Comparison of ENCODE assay signal across 24 mouse cellular contexts in genomic region chr16:23323915-23324314, GRCm38 (mm10).
A peak's percentile ranks its signal among the peaks of the same experiment; 100 is the strongest.
DNase-seq lines count a peak whose midpoint lies in the region; ATAC-seq and TF ChIP-seq lines count a peak whose summit lies in the region.
"Had no signal": no experiment of that assay in that cellular context is flagged by ENCODE, and none has a peak within 500 bp of the region (broad histone marks: within the 10 kb centered on the region; RNA-seq: fewer than 3 reads in every experiment).

No protein-coding gene starts in this region.

- no peak for TF ChIP-seq POLR2A in thymus, adult 2 months (IDR thresholded peaks at IDR 0.05; ENCODE audit: control insufficient read depth, extremely low read depth, insufficient read depth, low read length, poor library complexity)
- TF ChIP-seq POLR2A in limb, embryonic 14.5 days (IDR thresholded peaks at IDR 0.05; ENCODE audit: borderline replicate concordance, extremely low read depth, insufficient read depth, insufficient read length): no peak

- H3K27ac ChIP-seq in forebrain, embryonic 13.5 days: no peak overlapping the region
- H3K27ac ChIP-seq in forebrain, embryonic 11.5 days (ENCODE audit: low read depth, low read length): no peak overlapping the region
- H3K27ac ChIP-seq in lung, embryonic 14.5 days (ENCODE audit: low read depth): peak overlapping the region; percentile 81
- no peak overlapping the region for H3K27ac ChIP-seq in thymus, adult 2 months (ENCODE audit: control insufficient read depth, insufficient read depth, low read length)
- H3K27ac ChIP-seq in limb, embryonic 14.5 days (replicated peaks; ENCODE audit: low read depth, low read length): 0 out of 2 replicates have a peak overlapping the region, but pooled peaks have one; percentile 19
- H3K27ac ChIP-seq: gastrocnemius, adult 2 months; hindbrain, embryonic 10.5 days; hindbrain, postnatal 0 days; layer of hippocampus, adult 2 months; midbrain, embryonic 13.5 days; neural tube, embryonic 15.5 days; stomach, embryonic 15.5 days had no signal

- H3K9me3 ChIP-seq in forebrain, embryonic 13.5 days (replicated peaks): no peaks in the 10 kb centered on the region
- H3K9me3 ChIP-seq in forebrain, embryonic 11.5 days (ENCODE audit: control insufficient read depth, low read length): no peaks in the 10 kb centered on the region
- no peaks in the 10 kb centered on the region for H3K9me3 ChIP-seq in lung, embryonic 14.5 days (ENCODE audit: low read depth, low read length)
- no peaks in the 10 kb centered on the region for H3K9me3 ChIP-seq in limb, embryonic 14.5 days (ENCODE audit: control insufficient read depth, low read length)
- H3K9me3 ChIP-seq: hindbrain, embryonic 10.5 days; midbrain, embryonic 13.5 days; neural tube, embryonic 15.5 days; stomach, embryonic 15.5 days had no signal

- no peak overlapping the region for H3K4me3 ChIP-seq in forebrain, embryonic 13.5 days
- no peak overlapping the region for H3K4me3 ChIP-seq in forebrain, embryonic 11.5 days (ENCODE audit: low read depth, low read length)
- H3K4me3 ChIP-seq in lung, embryonic 14.5 days (ENCODE audit: low read depth, low read length): no peak overlapping the region
- H3K4me3 ChIP-seq in thymus, adult 2 months (ENCODE audit: control insufficient read depth, insufficient read depth, low read length): no peak overlapping the region
- H3K4me3 ChIP-seq in limb, embryonic 14.5 days (replicated peaks; ENCODE audit: low read length): no peak overlapping the region
- H3K4me3 ChIP-seq: gastrocnemius, adult 2 months; hindbrain, embryonic 10.5 days; layer of hippocampus, adult 2 months; midbrain, embryonic 13.5 days; neural tube, embryonic 15.5 days; stomach, embryonic 15.5 days had no signal

- H3K4me2 ChIP-seq in forebrain, embryonic 13.5 days: no peak overlapping the region
- no peak overlapping the region for H3K4me2 ChIP-seq in forebrain, embryonic 11.5 days (ENCODE audit: low read depth, low read length, severe bottlenecking)
- H3K4me2 ChIP-seq in lung, embryonic 14.5 days: no peak overlapping the region
- no peak overlapping the region for H3K4me2 ChIP-seq in limb, embryonic 14.5 days (replicated peaks; ENCODE audit: low read depth, low read length, severe bottlenecking)
- H3K4me2 ChIP-seq: midbrain, embryonic 13.5 days; neural tube, embryonic 15.5 days; stomach, embryonic 15.5 days had no signal

- TF ChIP-seq CTCF in lung, embryonic 14.5 days (IDR thresholded peaks at IDR 0.05; ENCODE audit: low read depth): no peak
- no peak for TF ChIP-seq CTCF in thymus, adult 2 months (IDR thresholded peaks at IDR 0.05; ENCODE audit: borderline replicate concordance, control insufficient read depth, extremely low read depth, insufficient read depth, low read length, poor library complexity)

- intact Hi-C loops in gastrocnemius, postnatal 14 days (cut with DNase I; ENCODE audit: low total_unique reads): no loop called here

- DNase-seq in forebrain, embryonic 11.5 days (ENCODE audit: low spot score): no peak
- peak; percentile 11 for DNase-seq in lung, embryonic 14.5 days
- DNase-seq in lung, postnatal 10 days: no peak
- DNase-seq in thymus, postnatal 25 days: peak; percentile 25
- DNase-seq in thymus, adult 2 months: no peak
- peak; percentile 15 for DNase-seq in limb, embryonic 14.5 days (ENCODE audit: low spot score)
- no peak for DNase-seq in gastrocnemius, postnatal 14 days
- DNase-seq: adrenal gland, adult 2 months; B cell, adult 2 months; cerebellum, adult 8-10 months; gastrocnemius, adult 2 months; kidney, postnatal 10 days; layer of hippocampus, postnatal 36 days; liver; spleen, adult 18-20 months; thymus, postnatal 14 days had no signal

- H3K36me3 ChIP-seq in forebrain, embryonic 13.5 days (ENCODE audit: poor library complexity, severe bottlenecking): peaks cover 40% of the 10 kb centered on the region
- no peaks in the 10 kb centered on the region; the same call in 1 of the 2 replicates for H3K36me3 ChIP-seq in forebrain, embryonic 11.5 days (ENCODE audit: control insufficient read depth, insufficient read depth, low read length)
- peaks cover 36% of the 10 kb centered on the region for H3K36me3 ChIP-seq in lung, embryonic 14.5 days (ENCODE audit: insufficient read depth)
- peaks cover 8% of the 10 kb centered on the region; the same call in 1 of the 2 replicates for H3K36me3 ChIP-seq in thymus, adult 2 months (ENCODE audit: control insufficient read depth, insufficient read depth, low read length)
- peaks cover 20% of the 10 kb centered on the region for H3K36me3 ChIP-seq in limb, embryonic 14.5 days (ENCODE audit: control insufficient read depth, insufficient read depth, low read length)

- peaks cover 16% of the 10 kb centered on the region for H3K4me1 ChIP-seq in forebrain, embryonic 13.5 days
- H3K4me1 ChIP-seq in forebrain, embryonic 11.5 days (replicated peaks; ENCODE audit: control insufficient read depth, insufficient read depth, low read length): no peaks in the 10 kb centered on the region
- H3K4me1 ChIP-seq in lung, embryonic 14.5 days (ENCODE audit: insufficient read depth): peaks cover 9% of the 10 kb centered on the region
- peaks cover 33% of the 10 kb centered on the region for H3K4me1 ChIP-seq in thymus, adult 2 months (replicated peaks; ENCODE audit: control insufficient read depth, insufficient read depth, low read length)
- peaks cover 13% of the 10 kb centered on the region for H3K4me1 ChIP-seq in limb, embryonic 14.5 days (ENCODE audit: control insufficient read depth, insufficient read depth, low read length)
- H3K4me1 ChIP-seq: stomach, embryonic 15.5 days had no signal

- 0 out of 2 replicates have a peak, but pooled peaks have one; percentile 41 for ATAC-seq in forebrain, embryonic 13.5 days
- no peak for ATAC-seq in forebrain, embryonic 11.5 days (replicated peaks; ENCODE audit: low FRiP score)
- ATAC-seq in lung, embryonic 14.5 days (ENCODE audit: insufficient read depth): no peak
- no peak for ATAC-seq in limb, embryonic 14.5 days (ENCODE audit: low FRiP score, low read depth)
- ATAC-seq: hindbrain, postnatal 0 days; intestine, postnatal 0 days; midbrain, embryonic 13.5 days had no signal

- 7% methylated on average over 3 of the region's 3 CpGs for WGBS in forebrain, embryonic 13.5 days
- WGBS in forebrain, embryonic 11.5 days: 27% methylated on average over 3 of the region's 3 CpGs
- WGBS in lung, embryonic 14.5 days: 36% methylated on average over 3 of the region's 3 CpGs
- 87% methylated on average over 3 of the region's 3 CpGs for WGBS in thymus, adult 2 months
- 44% methylated on average over 3 of the region's 3 CpGs for WGBS in limb, embryonic 14.5 days

- H3K9ac ChIP-seq in forebrain, embryonic 13.5 days: no peak overlapping the region
- H3K9ac ChIP-seq in forebrain, embryonic 11.5 days (ENCODE audit: low read length): no peak overlapping the region
- H3K9ac ChIP-seq in lung, embryonic 14.5 days: no peak overlapping the region
- no peak overlapping the region for H3K9ac ChIP-seq in limb, embryonic 14.5 days (ENCODE audit: low read depth, low read length, severe bottlenecking)
- H3K9ac ChIP-seq: midbrain, embryonic 13.5 days; neural tube, embryonic 15.5 days; stomach, embryonic 15.5 days had no signal

- no peaks in the 10 kb centered on the region for H3K27me3 ChIP-seq in forebrain, embryonic 13.5 days
- H3K27me3 ChIP-seq in forebrain, embryonic 11.5 days (ENCODE audit: control insufficient read depth, insufficient read depth, low read length): no peaks in the 10 kb centered on the region
- H3K27me3 ChIP-seq in lung, embryonic 14.5 days (ENCODE audit: insufficient read depth, low read length): no peaks in the 10 kb centered on the region
- no peaks in the 10 kb centered on the region for H3K27me3 ChIP-seq in thymus, adult 2 months (ENCODE audit: control insufficient read depth, insufficient read depth, low read length)
- no peaks in the 10 kb centered on the region for H3K27me3 ChIP-seq in limb, embryonic 14.5 days (ENCODE audit: control insufficient read depth, insufficient read depth, low read length)
- H3K27me3 ChIP-seq: midbrain, embryonic 13.5 days; neural tube, embryonic 15.5 days; stomach, embryonic 15.5 days had no signal

Comparison
In these comparisons a context has a peak if more than half of its experiments do, and no peak if none do; other contexts are left out.
1. DNase-seq: peak in lung, embryonic 14.5 days (single experiment), thymus, postnatal 25 days (single experiment) and limb, embryonic 14.5 days (single experiment); none in forebrain, embryonic 11.5 days (single experiment), lung, postnatal 10 days (single experiment), thymus, adult 2 months (single experiment) and gastrocnemius, postnatal 14 days (single experiment).
2. H3K27ac ChIP-seq: peak in lung, embryonic 14.5 days (single experiment) and limb, embryonic 14.5 days (single experiment); none in forebrain, embryonic 13.5 days (single experiment), forebrain, embryonic 11.5 days (single experiment) and thymus, adult 2 months (single experiment).